Mouse (Mus musculus) limb, embryonic 13.5 days (tissue): ENCODE results near the gene Csad. TPM values are rescaled to one million over a fixed set of nuclear protein-coding genes. Genes with fewer than 3 reads are reported as not detected.

ENCODE experiments used
- ATAC-seq: fragments of 200-750 bp; cut with Nextera tagmentation; 2 replicates; pipeline ENCODE4 v1.8.0; 2017; ENCODE audit warnings: low read depth, moderate number of reproducible peaks, moderate TSS enrichment; ENCODE audit not compliant: low FRiP score
- H3K27ac ChIP-seq: fragments of 300-500 bp; sonication (generic); 2 replicates; pipeline ENCODE4 v1.5.1; 2015; ENCODE audit warnings: inconsistent platforms, mild to moderate bottlenecking, moderate library complexity
- H3K27me3 ChIP-seq: fragments of 300-500 bp; sonication (generic); 2 replicates; pipeline ENCODE4 v1.6.1; 2015; ENCODE audit warnings: mild to moderate bottlenecking, inconsistent platforms
- H3K36me3 ChIP-seq: fragments of 300-500 bp; sonication (generic); 2 replicates; pipeline ENCODE4 v1.6.1; 2015; ENCODE audit warnings: inconsistent platforms, mild to moderate bottlenecking, moderate library complexity
- H3K4me1 ChIP-seq: fragments of 300-500 bp; sonication (generic); 2 replicates; pipeline ENCODE4 v1.6.1; 2015; ENCODE audit warnings: inconsistent platforms
- H3K4me2 ChIP-seq: fragments of 300-500 bp; sonication (generic); replicated peaks from 2 replicates; pipeline ENCODE4 v1.6.1; 2015; ENCODE audit warnings: inconsistent platforms, mild to moderate bottlenecking, moderate library complexity
- H3K4me3 ChIP-seq: fragments of 300-500 bp; sonication (generic); 2 replicates; pipeline ENCODE4 v1.5.1; 2015; ENCODE audit warnings: moderate library complexity, mild to moderate bottlenecking, inconsistent platforms
- H3K9ac ChIP-seq: fragments of 300-500 bp; sonication (generic); 2 replicates; pipeline ENCODE4 v1.6.1; 2015; ENCODE audit warnings: mild to moderate bottlenecking, inconsistent platforms
- H3K9me3 ChIP-seq: fragments of 300-500 bp; sonication (generic); 2 replicates; pipeline ENCODE4 v1.6.1; 2016; ENCODE audit warnings: inconsistent platforms
- WGBS: fragments of 180-500 bp; shearing (Covaris S2); methylation state at CpG from one replicate; pipeline ENCODE4 v1.1.7; 2015; 5-methylcytosine and 5-hydroxymethylcytosine counted together
- polyA plus RNA-seq: library from polyadenylated mRNA; unstranded; fragments of >200 nt; fragmentation: Nextera tagmentation; extraction: Ambion mirVana; gene quantifications from 2 replicates; pipeline ENCODE4 v1.2.1, GENCODE M21; 2015

Csad gene
- polyA plus RNA-seq = 75.2 and 82.1 TPM in 2 replicates

DNA sequence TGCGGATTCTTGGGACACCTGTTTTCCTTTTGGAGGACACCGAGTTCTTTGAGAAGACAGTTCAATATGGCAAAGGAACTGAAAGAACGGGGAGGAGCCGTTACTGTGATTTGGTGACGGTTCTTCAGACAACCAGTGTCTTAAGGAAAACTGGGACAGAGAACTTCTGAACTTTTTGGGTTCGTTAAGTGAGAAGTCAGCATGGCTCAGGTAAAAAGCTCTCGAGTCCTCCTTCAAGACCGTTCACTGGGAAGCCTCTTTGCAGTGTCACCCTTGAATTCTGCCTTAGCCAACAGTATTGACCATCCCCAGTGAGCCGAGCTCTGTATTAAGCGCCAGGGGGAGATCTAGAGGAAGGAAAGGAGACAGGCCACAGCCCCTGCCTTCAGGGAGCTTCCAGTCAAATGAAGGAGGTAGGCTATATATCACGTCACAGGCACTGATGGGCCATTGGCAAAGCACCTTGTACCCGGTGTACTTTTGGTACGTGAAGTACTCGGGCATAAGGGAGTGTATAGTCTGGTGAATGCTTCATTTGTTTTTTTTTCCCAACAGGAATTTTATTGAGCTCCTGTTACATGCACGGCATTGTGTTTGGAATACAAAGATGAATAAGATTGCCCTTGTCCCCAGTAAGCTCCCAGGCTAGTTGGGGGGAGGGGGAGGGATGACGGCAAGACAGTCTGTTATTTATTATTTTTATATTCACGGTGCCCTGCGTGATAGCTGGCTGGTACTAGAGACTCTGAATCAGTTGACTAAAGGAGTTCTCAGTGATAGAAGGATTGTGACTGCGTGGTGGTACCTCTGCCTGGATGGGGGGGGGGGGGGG is at the start of gene Csad:
Csad (minus strand) TSS at position 51 of the 832 bp plus-strand sequence.
- H3K27ac ChIP-seq = peak within 1 kb of the TSS; percentile 100
- 53% methylated on average over 19 of the region's 19 CpGs for WGBS
- H3K27me3 ChIP-seq = no peaks in the 10 kb centered on the region
- ATAC-seq = no peak
- peaks cover 54% of the 10 kb centered on the region for H3K36me3 ChIP-seq
- peak within 1 kb of the TSS; percentile 82 for H3K4me3 ChIP-seq
- peaks cover 40% of the 10 kb centered on the region for H3K4me1 ChIP-seq
- no peaks in the 10 kb centered on the region for H3K9me3 ChIP-seq
- H3K9ac ChIP-seq = peak within 1 kb of the TSS; percentile 94
- H3K4me2 ChIP-seq = peak within 1 kb of the TSS; percentile 82

DNA sequence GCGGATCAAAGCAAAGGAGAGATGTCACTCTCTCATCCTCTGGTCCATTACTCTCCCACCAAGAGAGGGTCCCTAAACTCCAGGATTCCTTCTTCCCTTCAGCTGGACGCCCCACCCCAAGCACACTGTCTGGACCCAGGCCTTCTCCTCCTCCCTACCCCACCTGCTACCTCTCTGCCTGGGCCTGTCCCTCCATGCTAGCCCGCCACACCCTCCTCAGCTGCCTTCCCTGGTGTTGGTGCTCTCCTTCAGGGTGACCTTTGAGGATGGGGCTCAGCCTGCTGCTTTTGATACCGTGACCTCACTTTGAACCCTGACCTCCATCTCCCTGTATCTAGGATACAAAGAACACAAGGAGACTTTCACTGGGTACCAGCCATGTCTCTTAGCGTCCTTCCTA is 46.0 kb upstream of the Csad start:
- Histone ChIP-seq H3K4me3 (peak overlapping the region; percentile 64), H3K9me3 (no peaks in the 10 kb centered on the region), H3K27me3 (no peaks in the 10 kb centered on the region), H3K4me2 (peak overlapping the region; percentile 93), H3K9ac (peak overlapping the region; percentile 71), H3K4me1 (peaks cover 80% of the 10 kb centered on the region), H3K27ac (peak overlapping the region; percentile 99), H3K36me3 (peaks cover 52% of the 10 kb centered on the region)
- 57% methylated on average over 5 of the region's 5 CpGs for WGBS
- no peak for ATAC-seq

DNA sequence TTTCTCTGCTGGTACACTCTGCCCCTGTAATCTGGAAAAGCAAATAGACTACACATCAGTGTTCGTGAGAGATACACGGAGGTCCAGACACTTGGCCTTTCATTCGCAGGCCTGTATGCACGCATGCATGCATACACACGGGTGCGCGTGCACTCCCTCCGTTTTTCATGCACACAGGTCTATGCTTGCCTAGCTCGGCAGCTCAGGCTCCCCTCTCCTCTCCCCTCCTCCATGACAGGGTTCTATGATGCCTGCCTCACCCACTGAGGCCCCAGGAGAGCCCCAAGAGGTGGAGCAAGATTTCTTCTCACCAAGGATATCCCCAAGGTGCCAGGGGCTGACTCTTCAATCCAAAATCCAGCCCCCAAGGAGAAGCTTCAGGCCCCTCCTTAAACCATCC is 45.4 kb upstream of the Csad start:
- Histone ChIP-seq H3K4me3 (peak overlapping the region; percentile 64), H3K27me3 (no peaks in the 10 kb centered on the region), H3K27ac (peak overlapping the region; percentile 99), H3K4me1 (peaks cover 80% of the 10 kb centered on the region), H3K9me3 (no peaks in the 10 kb centered on the region), H3K4me2 (peak overlapping the region; percentile 93), H3K9ac (peak overlapping the region; percentile 71), H3K36me3 (peaks cover 49% of the 10 kb centered on the region)
- no peak for ATAC-seq
- 22% methylated on average over 9 of the region's 9 CpGs for WGBS

DNA sequence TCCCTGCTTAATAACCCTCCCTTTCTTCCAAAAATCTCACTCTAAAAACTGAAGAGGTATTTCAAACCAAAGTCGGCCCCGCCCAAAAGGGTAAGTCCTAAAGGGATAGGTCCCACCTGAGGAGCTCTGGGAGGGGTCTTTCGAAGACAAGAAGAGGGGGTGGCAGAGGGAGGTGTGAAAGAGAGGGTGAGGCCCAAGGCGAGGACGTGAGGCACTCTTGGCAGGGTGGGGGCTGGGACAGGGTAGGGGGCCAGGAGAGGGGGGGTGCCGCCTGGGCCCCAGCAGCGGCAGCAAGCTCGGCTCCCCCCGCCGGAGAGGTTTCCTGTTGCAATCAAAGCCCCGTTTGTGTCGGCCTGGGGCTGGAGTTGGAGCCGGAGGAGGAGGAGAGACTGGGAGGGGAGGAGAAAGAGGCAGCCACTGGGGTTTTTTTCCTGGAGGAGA is 44.7 kb upstream of the Csad start:
- ATAC-seq = peak; percentile 38
- under 1% methylated on average over 13 of the region's 13 CpGs for WGBS
- peaks cover 46% of the 10 kb centered on the region for H3K36me3 ChIP-seq
- H3K27ac ChIP-seq = peak overlapping the region; percentile 99
- H3K27me3 ChIP-seq = no peaks in the 10 kb centered on the region
- peaks cover 80% of the 10 kb centered on the region for H3K4me1 ChIP-seq
- H3K9ac ChIP-seq = peak overlapping the region; percentile 71
- H3K9me3 ChIP-seq = no peaks in the 10 kb centered on the region
- peak overlapping the region; percentile 64 for H3K4me3 ChIP-seq
- H3K4me2 ChIP-seq = peak overlapping the region; percentile 93

DNA sequence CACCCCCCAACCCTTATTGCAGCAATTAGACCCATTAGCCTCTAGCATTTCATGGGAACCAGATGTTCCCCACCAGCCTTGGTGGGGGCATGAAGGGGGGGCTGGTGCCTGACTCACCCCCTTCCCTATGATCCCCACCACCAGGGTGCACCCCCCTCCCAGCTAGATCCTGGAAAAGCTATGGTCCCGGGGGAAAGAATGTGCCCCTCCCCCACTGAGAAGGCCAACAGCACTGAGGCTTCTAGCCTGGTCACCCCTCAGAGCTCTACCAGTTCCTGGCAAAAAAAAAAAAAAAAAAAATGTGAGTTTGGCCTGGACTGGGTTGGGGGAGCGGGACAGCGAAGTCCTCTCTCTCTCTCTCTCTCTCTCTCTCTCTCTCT is 44.3 kb upstream of the Csad start:
- peak overlapping the region; percentile 71 for H3K9ac ChIP-seq

DNA sequence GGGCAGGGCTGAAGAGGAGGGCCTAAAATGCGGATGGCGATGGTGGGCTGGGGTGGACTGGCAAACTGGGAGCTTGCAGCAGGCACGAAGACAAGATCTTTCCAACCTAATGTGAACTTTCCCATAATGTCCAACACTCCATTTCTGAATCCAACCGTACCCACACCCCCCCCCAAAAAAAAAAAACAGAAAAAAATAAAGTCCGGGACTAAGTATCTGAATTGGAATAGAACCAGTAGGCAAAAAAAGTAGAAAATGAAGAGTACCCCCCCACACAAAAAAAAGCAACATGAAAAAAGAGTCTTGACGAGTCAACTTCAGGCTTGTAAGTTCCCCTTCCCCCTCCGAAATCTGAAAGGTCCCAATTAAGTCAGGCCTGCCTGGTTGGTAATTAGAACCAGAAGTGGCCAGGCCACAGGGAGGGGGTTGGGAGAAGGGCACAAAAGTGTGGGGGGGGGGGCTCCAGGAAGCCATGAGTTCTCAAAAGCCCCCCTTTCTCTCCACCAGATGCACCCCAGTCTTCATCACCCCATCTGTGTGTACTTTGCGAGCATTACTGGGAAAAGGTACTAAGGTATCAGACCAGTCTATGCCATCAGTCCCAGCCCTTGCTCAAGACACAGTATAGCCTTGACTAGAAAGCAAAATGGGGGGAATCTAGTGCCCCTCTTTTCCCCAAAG is 43.7 kb upstream of the Csad start:
- H3K4me2 ChIP-seq = peak overlapping the region; percentile 93
- H3K9me3 ChIP-seq = no peaks in the 10 kb centered on the region
- peak overlapping the region; percentile 64 for H3K4me3 ChIP-seq
- H3K27ac ChIP-seq = peak overlapping the region; percentile 99
- WGBS = 1% methylated on average over 8 of the region's 8 CpGs
- H3K27me3 ChIP-seq = no peaks in the 10 kb centered on the region
- 0 out of 2 replicates have a peak, but pooled peaks have one; percentile 0 for ATAC-seq
- H3K36me3 ChIP-seq = peaks cover 36% of the 10 kb centered on the region
- H3K9ac ChIP-seq = peak overlapping the region; percentile 71
- H3K4me1 ChIP-seq = peaks cover 80% of the 10 kb centered on the region

More for the DNA sequence above, 44.3 kb upstream of the Csad start:
- peak; percentile 21; the same call in 1 of the 2 replicates for ATAC-seq
- H3K4me1 ChIP-seq = peaks cover 80% of the 10 kb centered on the region
- peaks cover 41% of the 10 kb centered on the region for H3K36me3 ChIP-seq
- no peaks in the 10 kb centered on the region for H3K9me3 ChIP-seq
- peak overlapping the region; percentile 99 for H3K27ac ChIP-seq
- no peaks in the 10 kb centered on the region for H3K27me3 ChIP-seq
- peak overlapping the region; percentile 64 for H3K4me3 ChIP-seq
- peak overlapping the region; percentile 93 for H3K4me2 ChIP-seq
- WGBS = 4% methylated on average over 3 of the region's 3 CpGs

DNA sequence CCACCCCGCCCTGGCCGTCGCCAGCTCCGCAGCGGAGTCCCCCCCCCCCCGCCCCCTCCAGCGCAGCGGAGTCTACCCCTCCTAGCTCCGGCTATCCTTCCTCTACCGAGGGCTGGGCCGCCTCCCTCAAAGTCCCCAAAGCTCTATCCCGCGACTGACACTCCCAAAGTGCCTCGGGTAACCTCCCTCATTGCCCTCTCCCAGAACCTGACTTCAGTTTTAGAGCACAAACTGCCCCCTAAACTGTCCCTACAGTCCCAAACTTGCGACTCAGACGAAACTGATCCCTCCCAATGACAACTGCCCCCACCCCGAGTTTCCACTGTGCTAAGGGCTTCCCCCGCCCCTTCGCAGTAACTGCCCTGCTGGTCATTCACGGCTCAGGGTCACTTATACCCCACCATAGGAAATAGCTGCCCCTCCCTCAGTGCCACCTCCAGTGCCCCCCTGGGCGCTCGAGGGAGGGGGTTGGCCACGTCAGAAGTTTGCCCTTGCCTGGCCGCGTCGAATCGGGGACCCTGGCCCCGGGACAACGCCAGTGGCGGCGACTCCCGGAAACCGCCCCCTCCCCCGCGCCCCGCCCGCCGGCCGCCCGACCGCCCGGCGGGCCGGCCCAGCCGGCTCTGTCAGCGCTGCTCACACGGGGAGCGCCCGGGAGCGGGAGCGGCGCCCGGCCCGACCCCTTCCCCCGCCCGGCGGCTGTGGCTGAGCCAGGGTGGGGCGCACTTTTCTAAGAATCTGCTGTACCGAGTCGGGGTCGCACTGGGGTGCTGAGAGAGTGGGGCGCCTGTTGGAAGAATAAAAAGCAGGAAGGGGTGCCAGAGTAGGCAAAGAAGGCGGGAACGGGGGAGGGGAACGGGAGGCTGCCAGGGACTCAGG is 43.0 kb upstream of the Csad start:
- Histone ChIP-seq H3K4me1 (peaks cover 81% of the 10 kb centered on the region), H3K4me3 (peak overlapping the region; percentile 64), H3K27ac (peak overlapping the region; percentile 99), H3K9me3 (no peaks in the 10 kb centered on the region), H3K36me3 (peaks cover 34% of the 10 kb centered on the region), H3K4me2 (peak overlapping the region; percentile 93), H3K9ac (peak overlapping the region; percentile 71), H3K27me3 (no peaks in the 10 kb centered on the region)
- peak; percentile 26 for ATAC-seq
- WGBS = 1% methylated on average over 48 of the region's 65 CpGs

DNA sequence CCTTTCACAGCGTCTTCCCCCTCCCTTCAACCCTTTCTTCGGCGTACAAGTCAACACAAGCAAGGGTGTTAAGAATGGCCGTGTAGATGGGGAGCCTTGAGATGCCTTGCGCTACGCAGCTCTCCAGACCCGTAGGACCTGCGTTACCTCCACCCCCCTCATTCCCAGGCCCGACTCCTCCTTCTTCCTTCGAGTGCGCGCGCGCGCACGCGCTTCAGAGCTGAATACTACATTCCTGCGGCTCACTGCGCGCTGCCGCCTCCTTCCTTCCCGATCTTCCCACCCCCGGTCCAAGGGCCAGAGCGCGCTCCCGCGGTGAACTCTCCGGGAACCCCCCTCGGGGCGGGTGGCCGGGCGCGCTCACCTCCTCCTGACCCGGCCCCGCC is 42.3 kb upstream of the Csad start:
- Histone ChIP-seq H3K4me3 (peak overlapping the region; percentile 64), H3K27ac (peak overlapping the region; percentile 99), H3K9ac (peak overlapping the region; percentile 71), H3K9me3 (no peaks in the 10 kb centered on the region), H3K4me2 (peak overlapping the region; percentile 93), H3K4me1 (peaks cover 81% of the 10 kb centered on the region), H3K27me3 (no peaks in the 10 kb centered on the region), H3K36me3 (peaks cover 34% of the 10 kb centered on the region)
- WGBS = under 1% methylated on average over 29 of the region's 35 CpGs
- ATAC-seq = peak; percentile 54

DNA sequence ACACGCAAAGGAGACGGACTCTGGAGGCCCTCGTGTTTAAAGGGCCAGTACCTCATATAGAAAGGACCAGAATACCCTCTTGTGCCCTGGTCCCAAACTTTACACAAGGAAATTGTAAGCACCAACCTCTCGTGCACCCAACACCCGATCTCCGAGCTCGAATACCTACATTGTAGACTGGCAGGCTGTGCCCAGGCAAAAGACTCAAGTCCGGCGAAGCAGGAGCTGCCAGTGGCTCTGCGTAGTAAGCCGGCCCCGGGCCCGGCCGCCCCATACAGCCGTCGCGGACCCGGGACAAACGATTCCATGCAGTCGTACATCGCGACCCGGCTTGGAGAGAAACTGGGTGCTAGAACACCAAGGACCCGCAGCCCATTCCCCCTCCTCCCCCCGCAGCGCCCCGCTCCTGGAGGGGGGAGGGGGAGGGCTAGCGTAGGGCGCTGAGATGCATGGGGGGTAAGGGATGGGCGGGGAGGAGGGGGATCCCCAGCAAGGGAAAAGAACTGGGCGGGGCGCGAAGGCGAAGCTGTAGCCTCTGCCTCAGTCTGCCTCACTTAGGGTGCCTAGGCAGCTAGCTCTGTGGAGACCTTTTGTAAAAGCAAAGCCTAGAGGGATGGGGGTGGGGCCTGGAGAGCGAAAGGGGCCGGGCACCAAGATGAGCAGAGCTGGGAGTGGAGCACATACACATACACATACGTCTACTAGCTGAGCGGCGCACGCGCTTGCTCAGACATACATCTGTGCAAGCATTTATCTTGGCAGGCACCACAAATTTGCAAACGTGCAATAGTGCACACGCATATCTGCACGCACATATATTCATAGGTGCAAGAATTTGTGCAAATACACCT is 41.6 kb upstream of the Csad start:
- H3K9ac ChIP-seq = peak overlapping the region; percentile 71
- H3K4me1 ChIP-seq = peaks cover 76% of the 10 kb centered on the region
- H3K4me2 ChIP-seq = peak overlapping the region; percentile 93
- H3K27me3 ChIP-seq = no peaks in the 10 kb centered on the region
- ATAC-seq = peak; percentile 50; the same call in 1 of the 2 replicates
- peaks cover 34% of the 10 kb centered on the region for H3K36me3 ChIP-seq
- H3K9me3 ChIP-seq = no peaks in the 10 kb centered on the region
- under 1% methylated on average over 41 of the region's 44 CpGs for WGBS
- peak overlapping the region; percentile 99 for H3K27ac ChIP-seq
- peak overlapping the region; percentile 64 for H3K4me3 ChIP-seq

DNA sequence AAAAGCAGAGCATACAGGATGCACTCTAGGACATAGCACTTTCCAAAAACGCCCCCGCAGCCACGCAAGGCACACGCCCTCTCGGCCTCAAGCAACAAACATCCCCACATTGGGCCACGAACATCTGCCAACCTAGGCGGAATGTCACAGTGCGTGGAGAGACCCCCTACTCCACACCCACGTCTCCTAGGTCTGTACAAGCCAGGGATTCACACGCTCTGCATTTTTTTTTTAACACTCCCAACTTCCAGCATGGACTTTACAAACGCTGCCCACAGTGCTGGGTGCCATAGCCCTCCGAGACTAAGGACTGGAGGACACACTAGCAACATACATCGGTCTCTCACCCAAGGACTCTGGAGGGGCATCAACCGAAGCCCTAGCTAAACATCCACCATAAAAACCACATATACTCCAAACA is 40.9 kb upstream of the Csad start:
- peak overlapping the region; percentile 99 for H3K27ac ChIP-seq
- H3K36me3 ChIP-seq = peaks cover 34% of the 10 kb centered on the region
- peak overlapping the region; percentile 64 for H3K4me3 ChIP-seq
- H3K4me2 ChIP-seq = peak overlapping the region; percentile 93
- ATAC-seq = no peak
- WGBS = under 1% methylated on average over 14 of the region's 14 CpGs
- H3K4me1 ChIP-seq = peaks cover 69% of the 10 kb centered on the region
- no peaks in the 10 kb centered on the region for H3K9me3 ChIP-seq
- H3K27me3 ChIP-seq = no peaks in the 10 kb centered on the region
- H3K9ac ChIP-seq = peak overlapping the region; percentile 71
